Mouse (Mus musculus) spleen, embryonic (tissue): ENCODE results near the gene Deaf1.

Source experiments
- CTCF ChIA-PET: fragments of 350-600 bp; sonication (Branson Sonifier 250); formaldehyde crosslinking; loops from one replicate; lab custom pipeline; 2022; lab: Charles Lee

Deaf1 gene

DNA sequence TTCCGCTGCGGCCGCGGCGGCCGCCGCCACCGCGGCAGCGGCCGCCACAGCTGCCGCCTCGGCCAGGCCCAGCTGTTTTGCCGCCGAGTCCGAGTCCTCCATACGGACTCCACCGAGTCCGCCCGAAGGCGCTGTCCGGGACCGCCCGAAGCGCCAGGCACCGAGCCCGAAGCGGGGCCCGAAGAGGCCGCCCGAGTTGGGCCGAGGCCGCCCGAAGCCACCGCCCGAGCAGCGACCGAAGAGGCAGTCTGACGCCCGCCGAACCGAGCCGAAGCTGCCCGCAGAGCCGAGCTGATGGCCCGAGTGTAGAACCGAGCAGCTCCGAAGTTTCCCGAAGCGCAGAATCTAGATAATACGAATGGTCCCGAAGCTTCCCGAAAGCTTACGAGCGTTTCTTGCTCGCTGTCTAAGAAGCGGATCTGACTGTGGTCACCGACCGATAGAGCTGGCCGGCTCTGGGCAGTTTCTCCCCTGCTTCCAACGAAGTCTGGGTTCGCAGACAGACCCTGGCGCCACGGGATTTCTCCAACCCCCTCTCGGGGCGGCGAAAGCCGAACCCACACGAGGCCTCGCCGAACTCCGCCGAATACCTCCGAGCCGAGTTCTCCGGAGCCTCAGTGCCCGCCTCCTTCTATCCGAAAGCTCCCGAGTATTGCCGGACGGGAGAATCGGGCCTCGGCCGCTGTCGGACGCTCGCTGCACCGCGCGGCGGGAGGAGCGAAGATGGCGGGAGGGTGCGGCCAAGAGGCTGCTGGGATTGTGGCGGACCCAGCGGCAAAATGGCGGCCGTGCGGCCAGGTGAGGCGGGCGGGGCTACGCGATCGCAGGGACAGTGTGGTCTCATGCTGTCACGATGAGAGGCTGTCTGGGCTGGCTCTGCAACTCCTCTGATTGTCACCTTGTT is at the start of gene Deaf1, which contains the start of gene Tmem80:
TSS of gene Deaf1 (minus strand) at position 222 of the 904 bp plus-strand sequence.
TSS of gene Tmem80 (plus strand) at position 271 of the 904 bp plus-strand sequence.
- CTCF ChIA-PET, result interaction anchor here (0.6 kb wide), 1 partner anchor 19 kb away, joined by 5 read pairs; no protein-coding TSS in a partner anchor

GRCm38 (mm10) chr7:141374399-141374798 is 46.9 kb upstream of the Deaf1 start:
- CTCF ChIA-PET, result interaction anchor here (0.6 kb wide), 1 partner anchor 11 kb away, joined by 3 read pairs; no protein-coding TSS in a partner anchor

GRCm38 (mm10) chr7:141373611-141374010 is 46.1 kb upstream of the Deaf1 start:
- CTCF ChIA-PET, result no interaction called here

GRCm38 (mm10) chr7:141371942-141372595 is 44.6 kb upstream of the Deaf1 start:
- CTCF ChIA-PET, result interaction anchor here (0.6 kb wide), 2 partner anchors 40 to 362 kb away, joined by 5 to 9 read pairs; no protein-coding TSS in a partner anchor

GRCm38 (mm10) chr7:141369918-141370317 is 42.4 kb upstream of the Deaf1 start:
- CTCF ChIA-PET, result no interaction called here

GRCm38 (mm10) chr7:141367358-141367757 is 39.9 kb upstream of the Deaf1 start:
- CTCF ChIA-PET, result interaction anchor here (0.9 kb wide), 1 partner anchor 9 kb away, joined by 3 read pairs; no protein-coding TSS in a partner anchor

DNA sequence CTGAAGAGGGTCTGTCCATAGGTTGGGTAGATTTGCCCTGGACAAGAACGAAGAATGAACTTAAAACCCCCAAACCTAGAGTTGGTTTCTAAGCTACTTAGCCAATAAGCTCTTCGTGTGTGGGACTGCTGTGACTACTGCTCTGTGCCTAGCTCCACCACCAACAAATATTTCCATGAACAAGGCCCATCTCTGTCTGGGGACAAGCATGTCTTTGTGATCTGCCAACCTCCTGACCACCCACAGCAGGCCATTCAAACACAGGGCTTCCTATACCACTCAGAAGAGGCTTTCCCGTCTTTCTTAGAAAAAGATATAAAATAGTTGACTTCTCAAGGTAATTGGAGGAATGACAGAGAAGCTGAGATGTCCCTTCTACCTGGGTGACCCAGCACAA is 37.6 kb upstream of the Deaf1 start:
- CTCF ChIA-PET, result interaction anchor here (0.6 kb wide), 1 partner anchor 155 kb away, joined by 4 read pairs; no protein-coding TSS in a partner anchor

GRCm38 (mm10) chr7:141364349-141365048 is 37.0 kb upstream of the Deaf1 start:
- CTCF ChIA-PET, result no interaction called here

DNA sequence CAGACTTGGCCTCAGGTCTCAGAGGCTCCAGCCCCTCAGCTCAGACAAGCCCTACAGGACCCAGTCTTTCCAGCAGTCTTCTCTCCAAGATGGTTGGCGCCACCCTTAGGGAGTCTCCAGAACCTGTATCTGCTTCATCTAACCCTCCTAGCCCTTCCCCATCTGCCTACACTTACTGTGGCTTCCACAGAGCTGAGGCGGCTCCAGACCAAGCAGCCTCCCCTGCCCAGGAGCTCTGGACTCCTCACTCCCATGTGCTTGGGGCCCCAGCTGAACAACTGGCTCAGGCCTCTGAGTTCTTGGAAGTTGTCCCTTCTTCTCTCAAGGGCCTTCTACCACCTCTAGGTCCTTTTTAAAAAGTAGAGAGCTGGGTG is 36.2 kb upstream of the Deaf1 start:
- CTCF ChIA-PET, result interaction anchor here (0.5 kb wide), 1 partner anchor 11 kb away, joined by 3 read pairs; no protein-coding TSS in a partner anchor

- CTCF ChIA-PET, result interaction anchor here (0.5 to 0.6 kb wide), 2 partner anchors 12 to 18 kb away, joined by 3 to 7 read pairs; no protein-coding TSS in a partner anchor
Observed at GRCm38 (mm10) chr7:141363106-141363751, 35.7 kb upstream of the Deaf1 start.

DNA sequence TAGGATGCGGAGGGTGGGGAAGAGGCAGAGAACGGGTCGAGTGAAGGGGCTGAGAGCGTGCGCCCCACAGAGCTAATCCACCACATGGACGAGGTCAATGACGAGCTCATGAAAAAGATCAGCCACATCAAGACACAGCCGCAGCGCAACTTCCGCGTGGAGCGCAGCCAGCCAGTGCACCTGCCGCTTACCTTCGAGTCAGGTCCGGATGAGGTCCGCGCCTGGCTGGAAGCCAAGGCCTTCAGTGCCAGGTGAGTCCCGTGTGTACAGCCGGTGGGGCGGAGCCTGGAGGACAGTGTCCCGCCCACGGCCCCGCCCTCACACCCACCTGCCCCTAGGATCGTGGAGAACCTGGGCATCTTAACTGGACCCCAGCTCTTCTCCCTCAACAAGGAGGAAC is 34.0 kb upstream of the Deaf1 start:
- CTCF ChIA-PET, result interaction anchor here (0.5 to 1.1 kb wide), 4 partner anchors 14 to 313 kb away, joined by 3 to 4 read pairs (median 3); partner anchors contain the start of gene Phrf1

GRCm38 (mm10) chr7:141356971-141357370 is 29.5 kb upstream of the Deaf1 start:
- CTCF ChIA-PET, result interaction anchor here (0.6 to 0.9 kb wide), 2 partner anchors 76 to 257 kb away, joined by 3 read pairs; partner anchors contain the start of gene Sigirr

DNA sequence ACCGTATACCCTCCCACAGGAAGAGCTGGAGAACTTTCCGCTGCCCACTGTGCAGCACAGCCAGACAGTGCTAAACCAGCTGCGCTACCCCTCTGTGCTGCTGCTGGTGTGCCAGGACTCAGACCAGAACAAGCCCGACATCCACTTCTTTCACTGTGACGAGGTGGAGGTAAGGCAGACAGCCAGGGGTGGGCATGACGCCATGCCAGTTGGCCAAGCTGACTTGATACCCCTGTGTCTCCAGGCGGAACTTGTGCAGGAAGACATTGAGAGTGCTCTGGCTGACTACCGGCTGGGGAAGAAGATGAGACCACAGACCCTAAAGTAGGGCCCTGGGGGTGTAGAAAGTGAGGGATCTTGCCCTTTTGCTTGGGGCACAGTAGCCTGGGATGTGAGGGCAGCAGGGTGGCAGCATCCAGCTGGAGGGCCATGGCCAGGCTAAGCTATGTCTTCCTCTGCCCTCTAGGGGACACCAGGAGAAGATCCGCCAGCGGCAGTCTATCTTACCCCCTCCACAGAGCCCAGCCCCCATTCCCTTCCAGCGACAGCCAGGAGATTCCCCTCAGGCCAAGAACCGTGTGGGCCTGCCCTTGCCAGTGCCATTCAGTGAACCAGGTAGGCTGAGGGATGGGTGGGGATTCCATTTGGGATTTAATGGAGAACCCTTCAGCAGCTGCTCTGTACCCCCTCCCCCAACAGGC is 28.3 kb upstream of the Deaf1 start:
- CTCF ChIA-PET, result interaction anchor here (0.8 kb wide), 1 partner anchor 24 kb away, joined by 4 read pairs; no protein-coding TSS in a partner anchor

DNA sequence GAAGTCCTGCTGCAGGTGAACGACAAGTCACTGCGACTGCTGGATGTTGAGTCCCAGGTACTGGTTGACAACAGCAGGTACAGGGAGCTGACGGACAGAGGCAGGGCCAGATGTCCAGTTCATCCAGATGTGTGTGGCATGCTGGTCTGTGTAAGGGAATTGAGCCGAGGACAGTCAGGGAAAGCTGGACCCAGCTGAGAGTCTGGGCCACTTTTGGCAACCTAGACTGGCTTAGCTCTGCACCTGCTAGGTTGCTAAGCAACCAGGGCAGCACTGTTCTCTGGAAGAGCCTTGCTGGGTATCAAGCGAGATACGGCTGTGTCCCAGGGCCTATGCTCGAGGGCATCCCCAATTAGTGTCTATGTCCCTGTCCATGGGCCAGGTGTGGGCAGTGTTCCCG is 27.6 kb upstream of the Deaf1 start:
- CTCF ChIA-PET, result interaction anchor here (0.8 kb wide), 1 partner anchor 23 kb away, joined by 4 read pairs; no protein-coding TSS in a partner anchor

- CTCF ChIA-PET, result no interaction called here
Observed at GRCm38 (mm10) chr7:141351061-141351460, 23.6 kb upstream of the Deaf1 start.

- CTCF ChIA-PET, result interaction anchor here (0.9 kb wide), 1 partner anchor 18 kb away, joined by 7 read pairs; no protein-coding TSS in a partner anchor
Observed at GRCm38 (mm10) chr7:141344787-141345186, 17.3 kb upstream of the Deaf1 start.

GRCm38 (mm10) chr7:141343696-141344095 is 16.2 kb upstream of the Deaf1 start:
- CTCF ChIA-PET, result no interaction called here

- CTCF ChIA-PET, result no interaction called here
Observed at GRCm38 (mm10) chr7:141343230-141343629, 15.7 kb upstream of the Deaf1 start.

GRCm38 (mm10) chr7:141341689-141342226 is 14.3 kb upstream of the Deaf1 start:
- CTCF ChIA-PET, result no interaction called here
